Comparison of ENCODE assay signal across 8 mouse cellular contexts in the genomic region with DNA sequence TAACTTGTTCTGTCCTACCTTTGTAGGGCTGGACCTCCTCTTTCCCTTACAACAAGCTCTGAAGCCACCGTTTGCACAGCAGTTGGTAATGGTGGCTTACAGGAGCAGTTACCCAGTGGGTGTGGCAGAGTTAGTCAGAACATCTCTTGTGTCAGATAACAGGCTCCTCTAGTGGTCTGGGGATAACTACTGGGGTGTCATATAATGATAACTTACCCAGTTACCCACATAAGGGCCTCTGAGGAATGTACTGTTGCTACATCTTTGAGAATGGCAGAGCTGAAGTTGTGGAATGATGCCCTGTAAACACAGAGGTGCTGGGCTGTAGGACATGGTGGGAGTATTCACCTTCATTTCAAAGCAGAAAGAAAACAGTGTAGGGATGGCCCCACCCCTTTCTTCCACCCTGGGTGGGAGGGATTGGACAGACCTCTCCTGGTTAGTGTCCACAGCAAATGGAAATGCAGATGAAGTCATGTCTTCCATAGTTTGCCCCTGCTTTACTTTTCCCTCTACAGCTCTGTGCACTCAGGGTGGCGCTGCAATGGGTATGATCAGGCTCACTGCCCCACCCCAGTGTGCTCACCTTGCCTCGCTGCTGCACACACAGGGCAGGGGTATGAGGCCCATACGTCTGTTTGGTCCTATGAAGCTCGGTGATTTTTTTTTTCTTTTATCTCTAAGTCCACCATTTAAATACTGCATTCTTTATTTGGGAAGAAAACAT. TPM values are rescaled to one million over a fixed set of nuclear protein-coding genes. Genes with fewer than 3 reads are reported as not detected.
A peak's percentile ranks its signal among the peaks of the same experiment; 100 is the strongest.
DNase-seq lines count a peak whose midpoint lies in the region; ATAC-seq lines count a peak whose summit lies in the region.

No protein-coding gene starts in this region.

- peak overlapping the region; percentile 50 for H3K4me3 ChIP-seq in heart, embryonic 13.5 days
- peak overlapping the region; percentile 34 for H3K4me3 ChIP-seq in hindbrain, embryonic 15.5 days
- peak overlapping the region; percentile 37 for H3K4me3 ChIP-seq in midbrain, embryonic 12.5 days

- 13% methylated on average over 5 of the region's 5 CpGs for WGBS in heart, embryonic 13.5 days
- WGBS in hindbrain, embryonic 15.5 days: 7% methylated on average over 5 of the region's 5 CpGs
- WGBS in midbrain, embryonic 12.5 days: 14% methylated on average over 5 of the region's 5 CpGs

- H3K27me3 ChIP-seq in heart, embryonic 13.5 days (replicated peaks): no peaks in the 10 kb centered on the region
- H3K27me3 ChIP-seq in hindbrain, embryonic 15.5 days: no peaks in the 10 kb centered on the region
- H3K27me3 ChIP-seq in midbrain, embryonic 12.5 days: no peaks in the 10 kb centered on the region

- ATAC-seq in heart, embryonic 13.5 days (ENCODE audit: extremely low read depth, insufficient number of reproducible peaks, low FRiP score, low TSS enrichment): peak; percentile 9; the same call in 1 of the 2 replicates
- ATAC-seq in hindbrain, embryonic 15.5 days (ENCODE audit: low FRiP score, low read depth): peak; percentile 75
- peak; percentile 64 for ATAC-seq in midbrain, embryonic 12.5 days (ENCODE audit: low FRiP score, low read depth)
- ATAC-seq in monocyte, adult 5-6 weeks (replicated peaks; ENCODE audit: insufficient number of reproducible peaks, low FRiP score, low TSS enrichment, poor library complexity, severe bottlenecking): no peak

- no peak for DNase-seq in heart, postnatal 25 days (ENCODE audit: low spot score)
- DNase-seq in c-Kit-positive CD71-positive TER-119-positive erythroid progenitor cells, embryonic 14.5 days (ENCODE audit: low spot score): peak; percentile 72
- DNase-seq in layer of hippocampus, postnatal 14 days (ENCODE audit: low spot score in 2 of 2): no peak
- no peak for DNase-seq in urinary bladder, postnatal 4 days (ENCODE audit: low spot score in 2 of 2)

- H3K9ac ChIP-seq in heart, embryonic 13.5 days: peak overlapping the region; percentile 76
- peak overlapping the region; percentile 46 for H3K9ac ChIP-seq in hindbrain, embryonic 15.5 days
- H3K9ac ChIP-seq in midbrain, embryonic 12.5 days (replicated peaks): peak overlapping the region; percentile 51

- H3K9me3 ChIP-seq in heart, embryonic 13.5 days: no peaks in the 10 kb centered on the region
- H3K9me3 ChIP-seq in hindbrain, embryonic 15.5 days: no peaks in the 10 kb centered on the region
- H3K9me3 ChIP-seq in midbrain, embryonic 12.5 days: no peaks in the 10 kb centered on the region

- intact Hi-C loops in heart, postnatal 25 days (cut with DNase I): no loop called here

- H3K27ac ChIP-seq in heart, embryonic 13.5 days (replicated peaks): peak overlapping the region; percentile 77
- H3K27ac ChIP-seq in hindbrain, embryonic 15.5 days (replicated peaks): peak overlapping the region; percentile 87
- H3K27ac ChIP-seq in midbrain, embryonic 12.5 days (replicated peaks): peak overlapping the region; percentile 90

- peaks cover 22% of the 10 kb centered on the region for H3K36me3 ChIP-seq in heart, embryonic 13.5 days
- peaks cover 2% of the 10 kb centered on the region; the same call in 1 of the 2 replicates for H3K36me3 ChIP-seq in hindbrain, embryonic 15.5 days
- H3K36me3 ChIP-seq in midbrain, embryonic 12.5 days: peaks cover 6% of the 10 kb centered on the region

- H3K4me2 ChIP-seq in heart, embryonic 13.5 days: peak overlapping the region; percentile 75
- H3K4me2 ChIP-seq in hindbrain, embryonic 15.5 days: peak overlapping the region; percentile 66
- H3K4me2 ChIP-seq in midbrain, embryonic 12.5 days (replicated peaks): peak overlapping the region; percentile 56

- H3K4me1 ChIP-seq in heart, embryonic 13.5 days: peaks cover 17% of the 10 kb centered on the region
- peaks cover 16% of the 10 kb centered on the region for H3K4me1 ChIP-seq in hindbrain, embryonic 15.5 days (replicated peaks)
- peaks cover 15% of the 10 kb centered on the region for H3K4me1 ChIP-seq in midbrain, embryonic 12.5 days

RNA-seq across cellular contexts. Expression of a gene that starts 1.6 kb away (rescaled TPM):
- 0.62 and 0.99 TPM in 2 replicates for polyA plus RNA-seq in heart, embryonic 13.5 days (2015; fragmentation: Nextera tagmentation; extraction: Ambion mirVana)
- not detected for total RNA-seq in heart, postnatal 25 days (2021)
- polyA plus RNA-seq in hindbrain, embryonic 15.5 days (2015; fragmentation: Nextera tagmentation; extraction: Ambion mirVana): 3.0 and 4.1 TPM in 2 replicates
- 1.7 and 1.9 TPM in 2 replicates for polyA plus RNA-seq in midbrain, embryonic 12.5 days (2016; fragmentation: Nextera tagmentation; extraction: Ambion mirVana)
- not detected in 3 replicates for total RNA-seq in monocyte, adult 5-6 weeks (2017)
- total RNA-seq in layer of hippocampus, postnatal 14 days (2021): 1 to 10 TPM; 1.4 to 2.1 TPM

RNA-seq across cellular contexts. Expression of a gene that starts 7.5 kb away (rescaled TPM):
- 5.9 and 6.0 TPM in 2 replicates for polyA plus RNA-seq in heart, embryonic 13.5 days (2015; fragmentation: Nextera tagmentation; extraction: Ambion mirVana)
- total RNA-seq in heart, postnatal 25 days (2021): 10 to 100 TPM in 1 of 2 experiments, 1 to 10 TPM in 1; 8.4 to 10.1 TPM
- polyA plus RNA-seq in hindbrain, embryonic 15.5 days (2015; fragmentation: Nextera tagmentation; extraction: Ambion mirVana): 31.0 and 32.9 TPM in 2 replicates
- polyA plus RNA-seq in midbrain, embryonic 12.5 days (2016; fragmentation: Nextera tagmentation; extraction: Ambion mirVana): 21.2 and 21.7 TPM in 2 replicates
- total RNA-seq in monocyte, adult 5-6 weeks (2017): 10.8 to 33.6 TPM (median 22.8 TPM) in 3 replicates
- total RNA-seq in layer of hippocampus, postnatal 14 days (2021): 10 to 100 TPM; 54.1 to 55.0 TPM

RNA-seq across cellular contexts. Expression of a gene that starts 15.2 kb away (rescaled TPM):
- polyA plus RNA-seq in heart, embryonic 13.5 days (2015; fragmentation: Nextera tagmentation; extraction: Ambion mirVana): 13.0 and 19.3 TPM in 2 replicates
- 10 to 100 TPM; 18.4 to 19.8 TPM for total RNA-seq in heart, postnatal 25 days (2021)
- 8.1 and 8.9 TPM in 2 replicates for polyA plus RNA-seq in hindbrain, embryonic 15.5 days (2015; fragmentation: Nextera tagmentation; extraction: Ambion mirVana)
- polyA plus RNA-seq in midbrain, embryonic 12.5 days (2016; fragmentation: Nextera tagmentation; extraction: Ambion mirVana): 16.9 and 19.6 TPM in 2 replicates
- total RNA-seq in monocyte, adult 5-6 weeks (2017): 0.97 to 2.0 TPM (median 1.6 TPM) in 3 replicates
- 10 to 100 TPM; 17.9 to 19.8 TPM for total RNA-seq in layer of hippocampus, postnatal 14 days (2021)

RNA-seq across cellular contexts. Expression of a gene that starts 16.8 kb away (rescaled TPM):
- polyA plus RNA-seq in heart, embryonic 13.5 days (2015; fragmentation: Nextera tagmentation; extraction: Ambion mirVana): 13.5 and 15.4 TPM in 2 replicates
- 10 to 100 TPM; 18.8 to 20.3 TPM for total RNA-seq in heart, postnatal 25 days (2021)
- polyA plus RNA-seq in hindbrain, embryonic 15.5 days (2015; fragmentation: Nextera tagmentation; extraction: Ambion mirVana): 11.0 and 11.8 TPM in 2 replicates
- polyA plus RNA-seq in midbrain, embryonic 12.5 days (2016; fragmentation: Nextera tagmentation; extraction: Ambion mirVana): 12.3 and 12.8 TPM in 2 replicates
- total RNA-seq in monocyte, adult 5-6 weeks (2017): 9.7 to 10.8 TPM (median 10.7 TPM) in 3 replicates
- 10 to 100 TPM; 10.1 to 10.9 TPM for total RNA-seq in layer of hippocampus, postnatal 14 days (2021)

RNA-seq across cellular contexts. Expression of a gene that starts 47.4 kb away (rescaled TPM):
- 17.0 and 17.9 TPM in 2 replicates for polyA plus RNA-seq in heart, embryonic 13.5 days (2015; fragmentation: Nextera tagmentation; extraction: Ambion mirVana)
- total RNA-seq in heart, postnatal 25 days (2021): 1 to 10 TPM; 8.1 to 9.6 TPM
- 26.3 and 27.1 TPM in 2 replicates for polyA plus RNA-seq in hindbrain, embryonic 15.5 days (2015; fragmentation: Nextera tagmentation; extraction: Ambion mirVana)
- 18.7 and 21.5 TPM in 2 replicates for polyA plus RNA-seq in midbrain, embryonic 12.5 days (2016; fragmentation: Nextera tagmentation; extraction: Ambion mirVana)
- 3.9 to 20.9 TPM (median 12.3 TPM) in 3 replicates for total RNA-seq in monocyte, adult 5-6 weeks (2017)
- 10 to 100 TPM; 36.7 to 41.1 TPM for total RNA-seq in layer of hippocampus, postnatal 14 days (2021)
